Mouse (Mus musculus): ENCODE results near the gene Trappc13.

The Trappc13 gene

GRCm38 (mm10) chr13:104114827-104115226, 63.4 kb downstream of the Trappc13 start:
- peak in 1 of 2 experiments; percentile 21 for DNase-seq (ENCODE audit: low spot score in 2 of 2)

GRCm38 (mm10) chr13:104113782-104114181, 64.5 kb downstream of the Trappc13 start:
- no peak for DNase-seq (ENCODE audit: low spot score in 2 of 2)

- no peak for DNase-seq (ENCODE audit: low spot score in 2 of 2)
Measured at GRCm38 (mm10) chr13:104112266-104112900, 65.9 kb downstream of the Trappc13 start.

GRCm38 (mm10) chr13:104110526-104110925, 67.7 kb downstream of the Trappc13 start:
- DNase-seq (ENCODE audit: low spot score in 2 of 2) = no peak

- peak; percentile 62 to 81 for DNase-seq (ENCODE audit: low spot score in 2 of 2)
Measured at GRCm38 (mm10) chr13:104109816-104110521, 68.3 kb downstream of the Trappc13 start.

GRCm38 (mm10) chr13:104109288-104109815, 68.9 kb downstream of the Trappc13 start, which contains the start of the genes Nln and Sgtb:
TSS of gene Nln (minus strand) at chr13:104109614.
TSS of gene Sgtb (plus strand) at chr13:104109741.
- DNase-seq (ENCODE audit: low spot score in 2 of 2) = peak; percentile 74 to 82

GRCm38 (mm10) chr13:104108651-104109287, 69.5 kb downstream of the Trappc13 start:
- DNase-seq (ENCODE audit: low spot score in 2 of 2) = no peak

- DNase-seq (ENCODE audit: low spot score in 2 of 2) = no peak
Measured at GRCm38 (mm10) chr13:104101606-104102235, 76.5 kb downstream of the Trappc13 start.

GRCm38 (mm10) chr13:104100416-104100815, 77.9 kb downstream of the Trappc13 start:
- DNase-seq (ENCODE audit: low spot score in 2 of 2) = no peak

- no peak for DNase-seq (ENCODE audit: low spot score in 2 of 2)
Measured at GRCm38 (mm10) chr13:104097190-104097589, 81.1 kb downstream of the Trappc13 start.

- no peak for DNase-seq (ENCODE audit: low spot score in 2 of 2)
Measured at GRCm38 (mm10) chr13:104095955-104096354, 82.3 kb downstream of the Trappc13 start.

GRCm38 (mm10) chr13:104094531-104095385, 83.5 kb downstream of the Trappc13 start:
- no peak for DNase-seq (ENCODE audit: low spot score in 2 of 2)
